Mouse (Mus musculus) MEL-GATA-1-ER (cell line): Measurements from ENCODE around the gene Glipr1.
"Not testable (repeated sequence)": the region's sequence is repeated elsewhere in the genome, so short reads cannot be mapped to it uniquely, and the experiment has no call there.

Experiments
- DNase-seq: peaks from one replicate; pipeline ENCODE4 v3.0.0-alpha.2; 2012; ENCODE audit warnings: low read depth; ENCODE audit errors: extremely low read depth

Glipr1 gene

GRCm38 (mm10) chr10:112002544-112003215 lies at the start of gene Glipr1:
Gene Glipr1, minus strand, starts transcription at chr10:112002631.
- peak; percentile 80 for DNase-seq

DNA sequence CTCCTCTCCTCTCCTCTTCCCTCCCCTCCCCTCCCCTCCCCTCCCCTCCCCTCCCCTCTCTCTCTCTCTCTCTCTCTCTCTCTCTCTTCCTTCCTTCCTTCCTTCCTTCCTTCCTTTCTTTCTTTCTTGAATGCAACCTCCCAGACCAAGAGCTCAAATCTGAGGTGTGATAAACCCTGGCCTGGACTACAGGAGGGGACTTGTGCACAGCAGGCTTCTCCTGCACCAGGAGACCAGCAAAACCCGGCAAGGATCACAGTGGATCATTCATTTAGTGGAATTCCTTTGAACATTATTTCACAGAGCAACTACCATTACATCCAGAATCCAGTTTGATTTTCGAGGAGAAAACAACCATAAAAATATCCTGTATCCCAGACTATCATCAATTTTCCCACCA lies 49.5 kb upstream of the Glipr1 start:
- DNase-seq = not testable (repeated sequence)

GRCm38 (mm10) chr10:112051220-112051619 lies 48.8 kb upstream of the Glipr1 start:
- DNase-seq = no peak

DNA sequence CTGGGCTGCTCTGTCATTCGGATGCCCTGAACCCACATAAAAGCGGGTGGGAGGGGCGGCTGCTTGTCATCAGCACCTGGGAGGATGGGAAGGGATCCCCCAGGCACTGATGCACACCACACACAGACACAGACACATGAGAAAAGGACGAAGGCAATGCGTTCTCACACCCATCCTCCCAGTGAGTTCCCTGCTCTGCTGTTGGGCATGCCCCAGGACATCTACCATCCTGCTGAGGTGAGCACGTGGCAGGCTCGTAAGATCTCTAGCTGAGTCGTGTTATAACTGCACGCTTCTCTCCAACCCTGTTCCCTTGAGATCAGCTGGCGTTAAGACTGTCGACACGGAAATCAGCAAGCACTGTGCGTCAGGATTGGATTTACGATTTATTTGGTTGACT lies 41.9 kb upstream of the Glipr1 start:
- DNase-seq = not testable (repeated sequence)

GRCm38 (mm10) chr10:112043523-112043922 lies 41.1 kb upstream of the Glipr1 start:
- DNase-seq = not testable (repeated sequence)

DNA sequence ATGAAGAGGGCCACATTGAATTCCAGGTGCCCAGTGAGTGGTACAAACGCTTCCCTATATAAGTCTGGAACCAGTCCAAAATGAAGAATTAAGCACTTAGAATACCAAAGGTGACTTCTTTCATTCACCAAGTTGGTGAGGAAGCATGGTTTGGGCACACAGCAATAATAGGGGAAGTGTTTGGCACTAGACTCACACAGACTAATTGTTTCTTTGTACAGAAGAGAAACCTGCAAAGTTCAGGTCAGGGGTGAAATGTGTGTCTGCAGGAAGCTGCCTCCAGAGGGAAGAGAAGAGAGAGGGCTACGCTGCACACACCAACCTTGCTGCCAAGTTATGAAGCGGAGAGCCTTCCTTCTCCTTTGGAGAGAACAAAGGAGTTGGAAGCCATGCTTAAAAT lies 26.3 kb upstream of the Glipr1 start:
- not testable (repeated sequence) for DNase-seq

DNA sequence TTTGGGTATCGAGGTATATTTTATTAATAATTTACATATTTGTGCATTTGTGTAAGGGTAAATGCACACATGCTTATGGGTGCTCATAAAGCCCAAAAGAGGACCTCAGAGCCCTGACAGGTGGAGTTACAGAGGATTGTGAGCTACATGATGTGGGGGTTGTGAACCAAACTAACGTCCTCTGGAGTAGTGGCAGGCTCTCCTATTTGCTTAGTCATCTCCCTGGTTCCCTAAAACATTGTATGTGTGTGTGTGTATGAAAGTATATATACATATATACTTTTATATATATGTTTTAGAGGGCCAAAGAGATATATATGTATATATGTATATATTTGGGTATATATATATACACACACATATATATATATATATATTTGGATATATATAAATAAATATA lies 21.2 kb upstream of the Glipr1 start:
- DNase-seq = no peak

GRCm38 (mm10) chr10:112009511-112009910 lies 7.1 kb upstream of the Glipr1 start:
- DNase-seq = not testable (repeated sequence)

- DNase-seq = peak; percentile 19
Observed at GRCm38 (mm10) chr10:112001756-112002520, 493 bp downstream of the Glipr1 start.

- no peak for DNase-seq
Observed at GRCm38 (mm10) chr10:112001350-112001749, 1.1 kb downstream of the Glipr1 start.

DNA sequence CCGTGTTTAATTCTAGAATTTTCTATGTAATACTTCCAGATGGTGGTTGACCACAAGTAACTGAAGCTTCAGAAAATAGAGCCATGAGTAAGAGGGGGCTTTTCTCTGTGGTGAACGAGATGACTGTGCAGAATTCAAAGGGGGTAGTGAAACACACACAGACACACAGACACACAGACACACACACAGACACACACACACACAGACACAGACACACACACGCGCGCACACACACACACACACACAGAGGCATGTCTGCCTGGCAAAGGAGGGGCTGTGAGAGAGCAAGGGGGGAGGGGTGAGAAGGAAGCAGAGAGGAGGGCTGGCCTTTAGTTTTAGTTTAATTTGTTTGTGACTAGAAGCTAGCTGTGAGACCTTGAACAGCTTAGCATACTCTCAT lies 1.9 kb downstream of the Glipr1 start:
- DNase-seq = no peak

- no peak for DNase-seq
Observed at GRCm38 (mm10) chr10:111999765-112000164, 2.7 kb downstream of the Glipr1 start.

- DNase-seq = no peak
Observed at GRCm38 (mm10) chr10:111997671-111998070, 4.8 kb downstream of the Glipr1 start.

DNA sequence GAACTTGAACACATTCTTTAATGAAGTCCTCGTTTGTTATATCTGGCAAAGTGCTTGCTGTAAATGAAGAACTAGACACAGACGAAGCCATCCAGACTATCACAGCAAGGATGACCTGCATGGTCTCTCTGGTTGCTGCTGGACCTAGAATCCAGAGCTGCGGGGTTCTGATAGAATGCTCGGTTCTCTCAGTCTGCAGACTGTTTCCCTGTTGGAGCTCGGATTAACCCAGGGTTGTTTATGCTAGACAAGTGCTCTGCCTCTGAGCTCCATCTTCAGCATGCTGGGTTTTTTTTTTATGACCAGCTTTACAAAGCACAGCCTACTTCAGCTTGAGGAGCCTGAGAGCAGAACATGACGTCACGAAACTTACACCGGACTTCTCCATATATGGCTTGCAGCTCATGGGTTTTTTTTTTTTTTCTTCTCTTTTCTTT lies 5.5 kb downstream of the Glipr1 start:
- DNase-seq = no peak

- no peak for DNase-seq
Observed at GRCm38 (mm10) chr10:111996549-111996904, 5.9 kb downstream of the Glipr1 start.

DNA sequence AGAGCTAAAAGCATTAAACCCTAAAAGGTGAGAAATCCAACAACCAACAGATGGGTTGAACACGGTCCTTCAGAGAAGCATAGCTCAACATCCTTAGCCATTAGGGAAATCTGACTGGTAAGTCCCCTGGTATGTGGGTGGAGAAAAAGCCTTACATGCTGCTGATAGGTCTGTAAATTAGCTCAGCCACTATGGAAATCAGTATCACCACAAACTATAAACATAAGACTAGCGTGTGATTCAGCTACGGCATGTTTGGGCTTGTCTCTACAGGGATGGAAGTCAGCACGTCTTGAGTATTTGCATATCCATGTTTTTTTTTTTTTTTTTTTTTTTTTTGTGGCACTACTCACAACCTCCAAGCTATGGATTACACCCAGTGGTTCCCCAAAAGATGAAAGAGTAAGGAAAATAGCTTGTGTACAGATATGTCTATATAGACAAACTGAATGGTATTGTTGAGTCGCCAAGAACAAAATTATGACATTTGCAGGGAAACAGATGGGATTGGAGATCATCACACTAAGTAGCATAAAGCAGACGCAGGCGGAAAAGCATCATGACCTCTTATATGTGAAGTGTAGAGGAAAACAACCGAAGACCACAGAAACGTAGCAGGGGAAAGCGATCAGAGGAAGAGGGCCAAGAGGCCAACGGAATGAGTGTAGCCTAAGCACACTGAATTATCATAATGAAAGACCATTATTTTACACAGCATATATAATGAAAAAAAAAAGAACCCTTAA lies 6.5 kb downstream of the Glipr1 start:
- DNase-seq = no peak

GRCm38 (mm10) chr10:111986453-111986852 lies 16.0 kb downstream of the Glipr1 start:
- DNase-seq = no peak

GRCm38 (mm10) chr10:111983070-111983469 lies 19.4 kb downstream of the Glipr1 start:
- DNase-seq = no peak

DNA sequence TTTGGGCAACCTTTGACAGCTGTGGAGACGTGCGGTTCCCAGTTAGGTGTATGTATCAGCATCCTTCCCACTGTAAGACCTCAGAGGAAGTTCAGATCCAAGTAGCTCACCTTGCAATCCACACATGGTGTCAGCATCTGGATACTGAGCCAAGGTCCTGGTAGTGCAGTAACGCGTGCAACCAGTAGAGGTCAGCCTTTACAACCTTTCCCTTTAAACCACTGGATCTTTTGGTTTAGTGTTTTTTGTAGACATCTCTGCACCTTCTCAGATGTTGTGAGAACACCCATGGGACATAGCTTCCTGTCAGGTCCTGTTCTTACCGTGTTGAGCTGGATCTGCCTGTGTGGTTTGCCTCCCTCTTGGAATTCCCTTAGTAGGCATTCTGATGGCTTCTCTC lies 24.8 kb downstream of the Glipr1 start:
- no peak for DNase-seq

DNA sequence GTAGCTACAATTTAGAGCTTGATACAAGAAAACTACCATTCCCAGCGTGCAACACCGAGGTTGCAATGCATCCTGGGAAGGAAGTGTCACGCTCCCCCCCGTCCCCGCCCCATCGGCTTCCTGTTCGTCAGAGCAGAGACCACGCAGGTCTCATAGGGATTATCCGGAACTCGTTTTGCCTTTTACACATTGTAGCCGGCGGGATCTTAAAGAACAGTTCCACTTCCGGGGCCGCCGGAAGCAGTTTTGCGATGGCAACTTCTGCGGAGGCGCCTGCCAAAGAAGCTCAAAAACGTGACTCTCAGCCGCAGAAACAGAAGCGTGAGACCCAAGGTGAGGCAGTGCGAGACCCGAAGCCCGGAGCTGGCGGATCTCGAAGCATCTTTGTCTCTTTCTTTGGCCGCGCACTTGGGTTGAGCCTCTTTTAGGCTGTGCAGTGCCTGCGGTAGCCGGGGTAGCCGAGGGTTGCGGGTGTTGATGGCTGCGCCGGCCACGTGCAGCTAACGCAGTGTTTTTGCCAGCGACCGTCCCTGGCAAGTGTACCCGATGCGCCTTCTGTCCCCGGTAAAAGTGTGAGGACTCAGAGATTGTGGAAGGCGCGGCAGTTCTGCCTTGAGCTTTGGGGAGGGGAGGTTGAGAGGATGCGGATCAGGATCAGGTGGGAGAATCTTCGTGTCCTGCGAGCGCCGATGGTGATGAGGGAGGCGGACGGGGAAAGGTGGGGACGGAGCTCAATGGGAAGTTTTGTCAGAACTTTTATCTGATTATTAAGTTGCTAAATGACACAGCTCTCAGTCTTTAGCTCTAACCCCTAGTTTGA lies 29.7 kb downstream of the Glipr1 start, which contains the start of gene Krr1:
Gene Krr1, plus strand, starts transcription at position 123 of the 820 bp plus-strand sequence.
- peak; percentile 97 for DNase-seq

DNA sequence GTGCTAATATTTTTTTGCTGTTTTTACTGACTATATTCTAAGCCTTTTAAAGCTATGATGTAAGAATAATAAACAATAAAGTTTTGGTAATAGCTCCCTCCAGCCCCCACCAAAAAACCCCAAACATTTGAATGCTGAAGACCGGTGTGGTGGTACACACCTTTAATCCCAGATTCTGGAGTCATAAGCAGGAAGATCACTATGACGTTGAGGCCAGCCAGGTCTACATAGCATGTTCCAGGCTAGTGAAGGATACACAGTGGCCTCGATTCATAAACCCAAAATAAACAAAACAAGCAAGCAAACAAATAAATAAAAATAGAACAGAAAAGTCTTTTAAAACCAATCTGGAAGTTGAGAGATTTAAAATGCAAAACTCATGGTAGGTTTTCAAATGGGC lies 30.5 kb downstream of the Glipr1 start:
- no peak for DNase-seq
